Mouse (Mus musculus): ENCODE measurements around the gene Set.

GRCm38 (mm10) chr2:30087310-30087709 is 30.1 kb downstream of the Set start:
- TF ChIP-seq POLR2A (IDR thresholded peaks at IDR 0.05; ENCODE audit: borderline replicate concordance, insufficient read depth, low read length), result no peak
- TF ChIP-seq CTCF (IDR thresholded peaks at IDR 0.05; ENCODE audit: borderline replicate concordance, insufficient read depth, low read depth, low read length), result no peak
